Mouse (Mus musculus) lung, embryonic 15.5 days (tissue): ENCODE data around the gene Cdh24. TPM values are rescaled to one million over a fixed set of nuclear protein-coding genes. Genes with fewer than 3 reads are reported as not detected.

Source experiments
- ATAC-seq: fragments of 200-750 bp; cut with Nextera tagmentation; 2 replicates; pipeline ENCODE4 v1.8.0; 2017; ENCODE audit warnings: moderate number of reproducible peaks, borderline replicate concordance; ENCODE audit not compliant: low FRiP score, low TSS enrichment; ENCODE audit errors: extremely low read depth
- H3K27ac ChIP-seq: fragments of 300-500 bp; sonication (generic); 2 replicates; pipeline ENCODE4 v1.5.1; 2015; ENCODE audit warnings: moderate library complexity, mild to moderate bottlenecking, inconsistent platforms
- H3K27me3 ChIP-seq: fragments of 300-500 bp; sonication (generic); 2 replicates; pipeline ENCODE4 v1.6.1; 2015; ENCODE audit warnings: inconsistent platforms
- H3K36me3 ChIP-seq: fragments of 300-500 bp; sonication (generic); 2 replicates; pipeline ENCODE4 v1.6.1; 2015; ENCODE audit warnings: inconsistent platforms
- H3K4me1 ChIP-seq: fragments of 300-500 bp; sonication (generic); 2 replicates; pipeline ENCODE4 v1.6.1; 2015; ENCODE audit warnings: inconsistent platforms
- H3K4me2 ChIP-seq: fragments of 300-500 bp; sonication (generic); 2 replicates; pipeline ENCODE4 v1.6.1; 2015; ENCODE audit warnings: inconsistent platforms, mild to moderate bottlenecking, moderate library complexity
- H3K4me3 ChIP-seq: fragments of 300-500 bp; sonication (generic); 2 replicates; pipeline ENCODE4 v1.5.1; 2015; ENCODE audit warnings: mild to moderate bottlenecking, inconsistent platforms
- H3K9ac ChIP-seq: fragments of 300-500 bp; sonication (generic); 2 replicates; pipeline ENCODE4 v1.6.1; 2015; ENCODE audit warnings: inconsistent platforms
- H3K9me3 ChIP-seq: fragments of 300-500 bp; sonication (generic); 2 replicates; pipeline ENCODE4 v1.6.1; 2016; ENCODE audit warnings: inconsistent platforms
- WGBS: fragments of 180-500 bp; shearing (Covaris S2); methylation state at CpG from one replicate; pipeline ENCODE4 v1.1.7; 2015; 5-methylcytosine and 5-hydroxymethylcytosine counted together
- polyA plus RNA-seq: library from polyadenylated mRNA; unstranded; fragments of >200 nt; fragmentation: Nextera tagmentation; extraction: Ambion mirVana; gene quantifications from 2 replicates; pipeline ENCODE4 v1.2.1, GENCODE M21; 2015

The Cdh24 gene
- polyA plus RNA-seq, 1 experiment from 2014 or later = 4.2 TPM

DNA sequence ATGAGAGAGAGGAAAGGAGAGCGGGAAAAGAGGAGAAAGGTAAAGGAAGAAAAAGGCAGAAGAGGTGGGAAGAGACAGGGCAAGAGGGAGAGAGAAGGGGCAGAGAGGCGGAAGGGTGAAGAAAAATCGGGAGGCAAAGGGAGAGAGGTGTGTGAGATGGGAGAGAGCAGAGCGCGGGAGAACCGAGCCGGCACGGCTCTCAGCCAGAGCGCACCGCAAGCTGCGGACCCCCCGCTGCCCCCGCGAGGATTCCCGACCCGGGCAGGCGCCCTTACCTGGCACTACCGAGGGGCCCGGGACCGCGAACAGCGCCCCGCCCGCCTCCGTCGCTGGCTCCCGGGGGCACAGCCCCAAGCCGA is 239 bp downstream of the Cdh24 start, which contains the start of gene Gm17606:
Gene Gm17606, plus strand, starts transcription at position 7 of the 359 bp plus-strand sequence.
- Histone ChIP-seq H3K4me3 (peak within 1 kb of the TSS; percentile 69), H3K9ac (peak within 1 kb of the TSS; percentile 79), H3K4me2 (peak within 1 kb of the TSS; percentile 84), H3K36me3 (peaks cover 47% of the 10 kb centered on the region), H3K4me1 (peaks cover 15% of the 10 kb centered on the region), H3K27me3 (no peaks in the 10 kb centered on the region), H3K27ac (peak within 1 kb of the TSS; percentile 65), H3K9me3 (no peaks in the 10 kb centered on the region)
- 2% methylated on average over 28 of the region's 28 CpGs for WGBS
- ATAC-seq = no peak; the same call in 1 of the 2 replicates

DNA sequence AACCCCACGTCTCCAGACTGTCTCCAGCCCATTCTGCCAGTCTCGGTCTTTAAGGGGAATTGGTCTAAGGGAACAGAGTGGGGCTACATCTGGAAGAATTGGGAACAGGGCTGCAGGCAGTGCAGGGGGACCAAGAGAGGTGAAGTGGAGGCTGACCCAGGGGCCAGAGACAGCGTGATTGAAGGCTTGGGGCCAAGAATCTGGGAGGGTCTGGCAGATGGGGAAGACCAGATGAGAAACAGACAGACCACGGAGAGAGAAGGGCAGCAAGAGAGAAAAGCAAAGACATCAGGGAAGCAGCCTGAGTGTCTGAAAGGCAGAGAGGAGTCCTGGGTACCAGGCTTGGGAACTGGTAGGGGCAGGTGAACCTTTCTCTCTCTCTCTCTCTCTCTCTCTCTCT is 1.0 kb downstream of the Cdh24 start:
- peak overlapping the region; percentile 69 for H3K4me3 ChIP-seq
- WGBS = 25% methylated on average over 4 of the region's 4 CpGs
- peaks cover 15% of the 10 kb centered on the region for H3K4me1 ChIP-seq
- ATAC-seq = no peak
- H3K27ac ChIP-seq = no peak overlapping the region
- H3K36me3 ChIP-seq = peaks cover 44% of the 10 kb centered on the region
- H3K9ac ChIP-seq = peak overlapping the region; percentile 19
- no peaks in the 10 kb centered on the region for H3K9me3 ChIP-seq
- H3K4me2 ChIP-seq = peak overlapping the region; percentile 84
- no peaks in the 10 kb centered on the region for H3K27me3 ChIP-seq

DNA sequence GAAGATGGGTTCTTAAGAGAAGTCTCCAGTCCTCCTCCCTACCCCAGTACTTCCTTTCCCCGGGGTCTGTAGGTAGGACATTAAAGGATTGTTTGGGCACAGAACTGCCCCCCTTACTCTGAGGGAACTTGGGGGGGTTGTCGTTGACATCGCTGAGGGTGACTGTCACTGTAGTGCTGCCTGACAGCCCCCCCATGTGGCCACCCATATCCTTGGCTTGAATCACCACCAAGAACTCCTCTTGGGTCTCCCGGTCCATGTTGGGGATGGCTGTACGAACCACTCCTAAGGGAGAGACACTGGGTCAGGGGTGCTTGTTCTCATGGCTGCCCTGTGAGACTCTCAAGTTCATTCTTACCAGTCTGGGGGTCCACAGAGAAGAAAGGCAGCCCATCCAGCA is 3.0 kb downstream of the Cdh24 start:
- H3K4me3 ChIP-seq = no peak overlapping the region
- H3K4me1 ChIP-seq = peaks cover 15% of the 10 kb centered on the region
- H3K36me3 ChIP-seq = peaks cover 32% of the 10 kb centered on the region
- no peaks in the 10 kb centered on the region for H3K9me3 ChIP-seq
- no peaks in the 10 kb centered on the region for H3K27me3 ChIP-seq
- WGBS = 63% methylated on average over 5 of the region's 5 CpGs
- H3K27ac ChIP-seq = no peak overlapping the region
- no peak for ATAC-seq
- no peak overlapping the region for H3K9ac ChIP-seq
- no peak overlapping the region for H3K4me2 ChIP-seq

DNA sequence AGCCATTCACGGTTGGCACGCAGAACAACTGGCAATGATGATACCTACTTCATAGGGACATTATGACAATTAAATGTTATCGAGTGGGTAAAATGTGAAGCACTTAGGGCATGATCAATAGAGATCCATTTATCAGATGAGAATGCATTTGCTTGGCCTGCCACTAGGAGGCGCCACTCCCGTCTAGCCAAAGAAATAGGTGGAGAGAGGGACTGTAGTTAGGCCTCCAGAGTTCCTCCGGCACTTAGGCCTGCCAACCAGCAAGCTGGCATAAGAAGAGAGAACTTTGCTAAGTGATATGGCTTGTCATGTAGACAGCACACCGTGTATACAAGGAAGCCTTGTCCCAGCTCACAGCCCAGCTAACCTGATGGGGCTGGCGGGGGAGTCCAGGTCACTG is 4.2 kb downstream of the Cdh24 start:
- no peak for ATAC-seq

DNA sequence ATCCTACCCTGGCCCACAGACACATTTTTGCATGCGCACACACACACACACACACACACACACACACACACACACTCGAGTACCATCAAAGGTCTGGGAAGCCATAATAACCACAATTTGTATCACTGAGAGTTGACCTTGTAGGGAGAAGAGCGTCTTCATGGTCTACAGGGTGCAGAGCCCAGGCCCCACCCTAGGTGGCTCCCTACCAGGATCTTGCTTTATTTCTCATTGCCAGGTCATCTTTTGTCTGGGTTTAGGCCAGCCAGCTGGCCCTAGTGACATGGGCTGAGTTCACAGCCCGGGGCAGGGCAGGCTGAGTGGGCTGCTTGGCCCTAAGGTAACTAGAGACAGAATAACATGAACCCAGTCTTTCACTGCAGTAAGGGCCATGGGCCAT is 7.0 kb downstream of the Cdh24 start:
- Histone ChIP-seq H3K9ac (no peak overlapping the region), H3K4me1 (0 out of 2 replicates have a peak, but pooled peaks cover under 1% of the 10 kb centered on the region), H3K9me3 (no peaks in the 10 kb centered on the region), H3K27me3 (no peaks in the 10 kb centered on the region), H3K36me3 (peaks cover 45% of the 10 kb centered on the region), H3K4me2 (no peak overlapping the region), H3K27ac (no peak overlapping the region), H3K4me3 (no peak overlapping the region)
- ATAC-seq = no peak
- 78% methylated on average over 4 of the region's 4 CpGs for WGBS

More for the DNA sequence above, 4.2 kb downstream of the Cdh24 start:
- Histone ChIP-seq H3K27ac (no peak overlapping the region), H3K4me3 (no peak overlapping the region), H3K9me3 (no peaks in the 10 kb centered on the region), H3K36me3 (peaks cover 34% of the 10 kb centered on the region), H3K4me2 (no peak overlapping the region), H3K27me3 (no peaks in the 10 kb centered on the region), H3K4me1 (peaks cover 15% of the 10 kb centered on the region), H3K9ac (no peak overlapping the region)
- 50% methylated on average over 8 of the region's 8 CpGs for WGBS

DNA sequence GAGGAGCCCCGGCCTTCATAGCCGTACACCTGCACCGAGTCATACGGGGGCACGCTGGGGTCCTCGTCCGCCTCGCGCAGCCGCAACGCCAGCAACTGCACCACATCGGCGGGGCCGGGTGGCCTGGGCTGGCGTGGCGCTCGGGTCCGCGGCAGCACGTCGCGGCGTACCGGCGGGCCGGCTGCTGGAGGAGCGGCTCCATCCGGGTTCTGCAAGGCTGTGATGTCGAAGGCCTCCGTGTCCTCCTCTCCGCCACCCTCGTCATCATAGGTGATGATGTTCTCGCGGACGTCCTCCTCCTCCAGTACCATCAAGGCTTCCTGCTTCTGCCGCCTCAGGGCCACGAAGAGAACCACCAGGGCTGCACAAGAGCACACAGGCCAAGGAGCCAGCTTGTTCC is 8.9 kb downstream of the Cdh24 start:
- 89% methylated on average over 32 of the region's 37 CpGs for WGBS
- H3K27me3 ChIP-seq = no peaks in the 10 kb centered on the region
- no peak overlapping the region for H3K4me3 ChIP-seq
- H3K27ac ChIP-seq = no peak overlapping the region
- peaks cover 44% of the 10 kb centered on the region for H3K36me3 ChIP-seq
- H3K4me2 ChIP-seq = no peak overlapping the region
- no peaks in the 10 kb centered on the region for H3K4me1 ChIP-seq
- no peak for ATAC-seq
- no peaks in the 10 kb centered on the region for H3K9me3 ChIP-seq
- no peak overlapping the region for H3K9ac ChIP-seq

DNA sequence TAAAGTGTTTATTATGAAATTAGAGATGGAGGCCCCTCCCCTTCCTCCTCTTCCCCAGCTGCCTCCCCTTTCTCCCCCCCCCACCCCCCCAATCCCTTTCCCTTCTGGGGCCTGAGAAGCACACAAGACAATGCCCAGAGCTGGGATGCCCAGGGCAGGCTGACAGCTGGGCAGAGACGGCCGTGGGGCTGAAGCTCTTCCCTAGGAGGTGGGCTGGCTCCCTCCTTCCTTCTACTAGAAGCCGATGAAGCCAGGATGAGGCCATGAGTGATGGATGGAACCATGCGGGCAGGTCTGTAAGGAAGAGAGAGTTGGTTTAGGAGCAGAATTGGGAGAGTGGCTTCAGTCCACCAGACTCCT is 9.9 kb downstream of the Cdh24 start:
- Histone ChIP-seq H3K27ac (no peak overlapping the region), H3K4me2 (no peak overlapping the region), H3K36me3 (peaks cover 37% of the 10 kb centered on the region), H3K27me3 (no peaks in the 10 kb centered on the region), H3K4me1 (no peaks in the 10 kb centered on the region), H3K9me3 (no peaks in the 10 kb centered on the region), H3K9ac (no peak overlapping the region), H3K4me3 (no peak overlapping the region)
- ATAC-seq = 0 out of 2 replicates have a peak, but pooled peaks have one; percentile 37
- WGBS = 59% methylated on average over 4 of the region's 4 CpGs

DNA sequence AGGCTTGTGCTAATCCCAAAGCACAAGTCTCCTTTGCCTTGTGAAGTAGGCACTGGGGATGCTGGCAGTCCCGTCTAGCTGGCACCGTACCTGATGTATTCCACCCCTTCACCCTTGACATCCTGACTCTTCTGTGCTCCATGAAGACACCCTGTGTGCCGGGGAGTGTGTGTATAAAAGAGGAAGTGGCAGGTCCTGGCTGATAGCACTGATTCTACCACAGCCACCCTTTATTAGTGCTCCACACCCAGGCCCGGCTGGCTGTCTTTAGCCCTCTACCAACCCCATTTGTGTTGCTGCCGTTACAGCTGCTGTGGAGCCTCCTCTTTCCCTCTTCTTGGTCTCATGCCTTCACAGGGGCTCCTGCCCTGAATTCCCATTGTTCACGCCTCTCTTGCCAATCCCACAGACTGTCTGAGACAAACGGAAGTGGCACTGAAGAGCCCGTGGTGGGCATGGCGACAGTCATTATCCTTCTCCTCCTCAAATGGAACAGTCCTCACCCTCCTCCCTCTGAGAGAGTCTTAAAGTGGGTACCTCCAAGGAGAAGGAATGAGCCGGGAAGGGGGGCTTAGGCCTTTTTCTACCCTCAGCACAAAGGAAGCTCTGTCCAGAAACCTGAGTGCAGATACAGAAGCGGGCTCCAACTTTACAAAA is 10.5 kb downstream of the Cdh24 start:
- ATAC-seq = no peak
- Histone ChIP-seq H3K36me3 (peaks cover 32% of the 10 kb centered on the region), H3K9ac (no peak overlapping the region), H3K4me1 (no peaks in the 10 kb centered on the region), H3K4me2 (no peak overlapping the region), H3K27ac (no peak overlapping the region), H3K27me3 (no peaks in the 10 kb centered on the region), H3K4me3 (no peak overlapping the region), H3K9me3 (no peaks in the 10 kb centered on the region)
- WGBS = 77% methylated on average over 11 of the region's 11 CpGs

DNA sequence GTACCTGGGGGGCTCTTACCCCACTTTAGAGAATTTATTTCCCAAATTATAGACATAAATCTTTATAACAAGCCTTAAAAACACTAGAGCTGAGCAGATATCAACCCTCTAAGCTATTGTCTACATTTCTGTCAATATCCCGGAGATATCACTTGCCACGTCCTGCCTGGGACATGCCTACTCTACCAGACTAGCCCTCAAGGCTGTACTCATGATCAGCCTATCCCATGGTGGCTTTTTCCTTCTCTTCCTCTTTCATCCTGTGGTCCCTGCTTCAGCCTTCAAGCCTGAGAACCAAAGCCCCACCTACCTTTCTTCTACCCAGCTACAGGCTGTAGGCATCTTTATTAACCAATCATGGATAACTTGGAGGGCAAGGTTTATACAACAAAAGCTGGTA is 11.4 kb downstream of the Cdh24 start:
- no peak overlapping the region for H3K4me2 ChIP-seq
- no peak overlapping the region for H3K27ac ChIP-seq
- no peaks in the 10 kb centered on the region for H3K4me1 ChIP-seq
- H3K36me3 ChIP-seq = peaks cover 30% of the 10 kb centered on the region
- ATAC-seq = no peak
- no peaks in the 10 kb centered on the region for H3K9me3 ChIP-seq
- 87% methylated on average over 2 of the region's 2 CpGs for WGBS
- no peak overlapping the region for H3K9ac ChIP-seq
- no peaks in the 10 kb centered on the region for H3K27me3 ChIP-seq
- no peak overlapping the region for H3K4me3 ChIP-seq

DNA sequence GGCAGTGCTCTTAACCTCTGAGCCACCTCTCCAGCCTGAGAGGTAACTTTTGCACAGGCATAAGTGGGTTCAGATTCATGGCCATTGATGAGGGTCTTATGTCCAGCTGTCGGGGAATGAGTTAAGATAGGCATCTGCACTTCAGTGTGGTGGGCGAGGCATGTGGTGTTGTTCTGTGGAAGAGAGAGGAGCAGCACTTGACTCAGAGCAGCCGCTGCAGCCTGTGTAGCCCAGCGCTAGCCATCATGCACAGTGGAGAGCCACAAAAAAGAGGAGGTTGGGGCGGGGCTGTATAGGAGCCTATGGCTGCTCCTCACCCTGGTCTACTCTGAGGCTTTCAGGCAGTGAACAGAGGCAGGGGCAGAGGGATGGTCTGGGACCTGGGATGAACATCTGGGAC is 13.1 kb downstream of the Cdh24 start:
- Histone ChIP-seq H3K4me2 (no peak overlapping the region), H3K27ac (no peak overlapping the region), H3K9me3 (no peaks in the 10 kb centered on the region), H3K36me3 (peaks cover 22% of the 10 kb centered on the region), H3K4me3 (no peak overlapping the region), H3K27me3 (no peaks in the 10 kb centered on the region), H3K9ac (no peak overlapping the region), H3K4me1 (no peaks in the 10 kb centered on the region)
- WGBS = 55% methylated on average over 5 of the region's 5 CpGs
- no peak for ATAC-seq

DNA sequence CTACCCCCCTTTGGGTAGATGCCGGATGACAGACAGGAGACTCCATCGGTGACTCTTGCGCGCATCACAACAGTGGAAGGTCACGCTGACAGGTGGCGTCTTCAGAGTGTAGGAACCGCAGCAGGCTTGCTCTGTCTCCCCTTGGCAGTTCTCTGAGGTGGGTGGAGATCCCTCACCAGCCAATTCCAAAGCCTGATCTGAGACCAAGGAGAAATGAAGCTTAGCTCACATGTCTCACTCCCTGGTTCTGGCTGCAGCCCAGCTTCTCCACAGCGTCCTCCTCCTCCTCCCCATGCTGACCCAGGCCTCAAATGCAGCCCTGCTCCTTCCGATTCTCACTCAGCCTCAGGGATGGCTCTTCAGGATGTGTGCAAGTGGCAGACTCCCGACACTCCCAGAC is 16.2 kb downstream of the Cdh24 start:
- Histone ChIP-seq H3K4me3 (no peak overlapping the region), H3K4me2 (no peak overlapping the region), H3K27me3 (no peaks in the 10 kb centered on the region), H3K9ac (no peak overlapping the region), H3K4me1 (no peaks in the 10 kb centered on the region), H3K36me3 (no peaks in the 10 kb centered on the region), H3K27ac (no peak overlapping the region), H3K9me3 (no peaks in the 10 kb centered on the region)
- no peak for ATAC-seq
- WGBS = 73% methylated on average over 10 of the region's 10 CpGs

DNA sequence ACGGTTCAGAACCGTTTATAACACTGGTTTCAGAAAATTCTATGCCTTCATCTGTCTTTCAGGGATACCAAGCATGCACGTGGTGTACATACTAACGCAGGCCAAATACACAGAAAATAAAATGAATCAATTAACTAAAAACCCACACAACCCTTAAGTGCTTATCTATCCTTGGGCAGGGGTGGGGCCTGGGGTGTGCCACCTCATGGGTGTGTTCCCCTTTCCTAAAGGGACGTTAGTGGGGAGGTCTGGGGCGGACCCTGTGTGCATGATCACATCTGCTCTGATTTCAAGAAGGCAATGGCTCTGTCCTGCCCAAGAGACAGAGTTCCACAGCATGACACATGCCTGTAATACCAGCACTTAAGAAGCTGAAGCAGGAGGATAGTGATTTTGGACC is 17.8 kb downstream of the Cdh24 start:
- Histone ChIP-seq H3K27me3 (no peaks in the 10 kb centered on the region), H3K9me3 (no peaks in the 10 kb centered on the region), H3K36me3 (no peaks in the 10 kb centered on the region), H3K4me3 (no peak overlapping the region), H3K4me1 (no peaks in the 10 kb centered on the region), H3K9ac (no peak overlapping the region), H3K27ac (no peak overlapping the region), H3K4me2 (no peak overlapping the region)
- 82% methylated on average over 6 of the region's 6 CpGs for WGBS
- ATAC-seq = no peak

DNA sequence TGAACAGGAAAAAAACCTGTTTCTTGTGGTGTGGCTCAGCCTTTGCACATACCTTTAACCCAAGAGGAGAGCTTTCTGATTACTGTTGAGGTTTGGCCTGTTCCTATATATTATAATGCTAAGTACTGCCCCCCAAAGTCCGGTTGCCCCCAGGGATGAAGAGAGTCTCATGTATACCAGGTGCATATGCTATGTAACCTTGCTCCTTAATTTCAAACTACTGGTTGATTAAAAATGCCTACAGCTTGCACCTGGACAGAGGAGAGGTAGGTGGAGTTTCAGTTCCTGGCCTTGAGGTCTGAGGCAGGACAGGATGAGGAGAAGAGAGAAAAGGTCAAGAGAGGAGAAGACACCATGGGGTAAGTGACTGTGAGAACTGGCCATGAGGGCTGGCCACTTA is 20.0 kb downstream of the Cdh24 start, which contains the start of gene Psmb11:
Gene Psmb11, plus strand, starts transcription at position 301 of the 400 bp plus-strand sequence.
- H3K9ac ChIP-seq = no peak within 1 kb of the TSS
- peaks cover 11% of the 10 kb centered on the region for H3K4me1 ChIP-seq
- no peak for ATAC-seq
- H3K36me3 ChIP-seq = peaks cover 4% of the 10 kb centered on the region
- H3K4me2 ChIP-seq = no peak within 1 kb of the TSS
- H3K27ac ChIP-seq = no peak within 1 kb of the TSS
- H3K4me3 ChIP-seq = no peak within 1 kb of the TSS
- H3K9me3 ChIP-seq = no peaks in the 10 kb centered on the region
- H3K27me3 ChIP-seq = no peaks in the 10 kb centered on the region
- 84% methylated on average over 1 of the region's 1 CpGs for WGBS
